Mouse (Mus musculus): ENCODE measurements at regions not wholly inside any gene's neighbourhood (a gene's known extent, or its start where the extent isn't known, plus 50 kb on each side); places are given as distances from the start of the nearest gene placed in this dataset.

- Histone ChIP-seq H3K4me3 (ENCODE audit: insufficient read depth, poor library complexity, severe bottlenecking) (no peak overlapping the region), H3K79me2 (ENCODE audit: control insufficient read depth, insufficient read depth) (no peaks in the 10 kb centered on the region), H3ac (ENCODE audit: control insufficient read depth, insufficient read length, low read depth) (no peak overlapping the region), H3K79me3 (ENCODE audit: low read depth) (no peaks in the 10 kb centered on the region), H3K36me3 (ENCODE audit: control insufficient read depth, insufficient read depth) (no peaks in the 10 kb centered on the region), H3K27me3 (ENCODE audit: control insufficient read depth, insufficient read depth, insufficient read length) (no peaks in the 10 kb centered on the region)
- TF ChIP-seq FOSL1 (IDR thresholded peaks at IDR 0.05; ENCODE audit: insufficient read depth, low read length, poor library complexity, severe bottlenecking): no peak
- no peak for TF ChIP-seq MAX (IDR thresholded peaks at IDR 0.05)
- no peak for TF ChIP-seq CEBPB (IDR thresholded peaks at IDR 0.05; ENCODE audit: low read depth)
- TF ChIP-seq USF1 (IDR thresholded peaks at IDR 0.05; ENCODE audit: low read depth): no peak
- TF ChIP-seq MYOG (IDR thresholded peaks at IDR 0.05; ENCODE audit: control insufficient read depth, extremely low read depth, insufficient read length): no peak
- no peak for TF ChIP-seq CTCF (IDR thresholded peaks at IDR 0.05; ENCODE audit: control insufficient read depth, insufficient read depth, insufficient read length)
- TF ChIP-seq MYOD1 (IDR thresholded peaks at IDR 0.05; ENCODE audit: control insufficient read depth, insufficient read length, low read depth): no peak
Measured at GRCm38 (mm10) chr3:23127134-23127533, 1050.7 kb downstream of the Tbl1xr1 start.

- Histone ChIP-seq H3ac (ENCODE audit: control insufficient read depth, insufficient read length, low read depth) (no peak overlapping the region), H3K79me2 (ENCODE audit: control insufficient read depth, insufficient read depth) (no peaks in the 10 kb centered on the region), H3K36me3 (ENCODE audit: control insufficient read depth, insufficient read depth) (no peaks in the 10 kb centered on the region), H3K27me3 (ENCODE audit: control insufficient read depth, insufficient read depth, insufficient read length) (no peaks in the 10 kb centered on the region), H3K4me3 (ENCODE audit: insufficient read depth, poor library complexity, severe bottlenecking) (no peak overlapping the region), H3K79me3 (ENCODE audit: low read depth) (no peaks in the 10 kb centered on the region)
- TF ChIP-seq CTCF (IDR thresholded peaks at IDR 0.05; ENCODE audit: control insufficient read depth, insufficient read depth, insufficient read length) (no peak), USF1 (IDR thresholded peaks at IDR 0.05; ENCODE audit: low read depth) (no peak), FOSL1 (IDR thresholded peaks at IDR 0.05; ENCODE audit: insufficient read depth, low read length, poor library complexity, severe bottlenecking) (no peak), MAX (IDR thresholded peaks at IDR 0.05) (no peak), MYOD1 (IDR thresholded peaks at IDR 0.05; ENCODE audit: control insufficient read depth, insufficient read length, low read depth) (no peak), MYOG (IDR thresholded peaks at IDR 0.05; ENCODE audit: control insufficient read depth, extremely low read depth, insufficient read length) (no peak), CEBPB (IDR thresholded peaks at IDR 0.05; ENCODE audit: low read depth) (no peak)
Measured at GRCm38 (mm10) chr3:23135551-23135950, 1059.1 kb downstream of the Tbl1xr1 start.

GRCm38 (mm10) chr3:23138932-23139331 lies 1062.5 kb downstream of the Tbl1xr1 start:
- Histone ChIP-seq H3K27me3 (ENCODE audit: control insufficient read depth, insufficient read depth, insufficient read length) (no peaks in the 10 kb centered on the region), H3K79me2 (ENCODE audit: control insufficient read depth, insufficient read depth) (no peaks in the 10 kb centered on the region), H3K36me3 (ENCODE audit: control insufficient read depth, insufficient read depth) (no peaks in the 10 kb centered on the region), H3K79me3 (ENCODE audit: low read depth) (no peaks in the 10 kb centered on the region), H3K4me3 (ENCODE audit: insufficient read depth, poor library complexity, severe bottlenecking) (no peak overlapping the region), H3ac (ENCODE audit: control insufficient read depth, insufficient read length, low read depth) (no peak overlapping the region)
- TF ChIP-seq FOSL1 (IDR thresholded peaks at IDR 0.05; ENCODE audit: insufficient read depth, low read length, poor library complexity, severe bottlenecking) (no peak), CEBPB (IDR thresholded peaks at IDR 0.05; ENCODE audit: low read depth) (no peak), MYOD1 (IDR thresholded peaks at IDR 0.05; ENCODE audit: control insufficient read depth, insufficient read length, low read depth) (no peak), MAX (IDR thresholded peaks at IDR 0.05) (no peak)

GRCm38 (mm10) chr3:23164828-23165450 lies 1088.5 kb downstream of the Tbl1xr1 start:
- H3K36me3 ChIP-seq (ENCODE audit: control insufficient read depth, insufficient read depth): no peaks in the 10 kb centered on the region
- H3ac ChIP-seq (ENCODE audit: control insufficient read depth, insufficient read length, low read depth): no peak overlapping the region
- H3K4me3 ChIP-seq (ENCODE audit: insufficient read depth, poor library complexity, severe bottlenecking): no peak overlapping the region
- H3K79me2 ChIP-seq (ENCODE audit: control insufficient read depth, insufficient read depth): no peaks in the 10 kb centered on the region
- H3K79me3 ChIP-seq (ENCODE audit: low read depth): no peaks in the 10 kb centered on the region
- H3K27me3 ChIP-seq (ENCODE audit: control insufficient read depth, insufficient read depth, insufficient read length): no peaks in the 10 kb centered on the region
- no peak for TF ChIP-seq MYOG (IDR thresholded peaks at IDR 0.05; ENCODE audit: control insufficient read depth, extremely low read depth, insufficient read length)
- TF ChIP-seq CTCF (IDR thresholded peaks at IDR 0.05; ENCODE audit: control insufficient read depth, insufficient read depth, insufficient read length): no peak
- TF ChIP-seq MAX (IDR thresholded peaks at IDR 0.05): no peak
- no peak for TF ChIP-seq FOSL1 (IDR thresholded peaks at IDR 0.05; ENCODE audit: insufficient read depth, low read length, poor library complexity, severe bottlenecking)
- no peak for TF ChIP-seq CEBPB (IDR thresholded peaks at IDR 0.05; ENCODE audit: low read depth)

- TF ChIP-seq MYOD1 (IDR thresholded peaks at IDR 0.05; ENCODE audit: control insufficient read depth, insufficient read length, low read depth) (no peak), MAX (IDR thresholded peaks at IDR 0.05) (no peak), FOSL1 (IDR thresholded peaks at IDR 0.05; ENCODE audit: insufficient read depth, low read length, poor library complexity, severe bottlenecking) (no peak), CTCF (IDR thresholded peaks at IDR 0.05; ENCODE audit: control insufficient read depth, insufficient read depth, insufficient read length) (no peak), CEBPB (IDR thresholded peaks at IDR 0.05; ENCODE audit: low read depth) (no peak), MYOG (IDR thresholded peaks at IDR 0.05; ENCODE audit: control insufficient read depth, extremely low read depth, insufficient read length) (no peak), USF1 (IDR thresholded peaks at IDR 0.05; ENCODE audit: low read depth) (no peak)
- no peaks in the 10 kb centered on the region for H3K36me3 ChIP-seq (ENCODE audit: control insufficient read depth, insufficient read depth)
Measured at GRCm38 (mm10) chr3:23183393-23183792, 1106.9 kb downstream of the Tbl1xr1 start.

GRCm38 (mm10) chr3:23188479-23188878 lies 1112.0 kb downstream of the Tbl1xr1 start:
- H3K27me3 ChIP-seq (ENCODE audit: control insufficient read depth, insufficient read depth, insufficient read length): no peaks in the 10 kb centered on the region
- no peak for TF ChIP-seq FOSL1 (IDR thresholded peaks at IDR 0.05; ENCODE audit: insufficient read depth, low read length, poor library complexity, severe bottlenecking)
- no peak for TF ChIP-seq MYOG (IDR thresholded peaks at IDR 0.05; ENCODE audit: control insufficient read depth, extremely low read depth, insufficient read length)
- no peak for TF ChIP-seq USF1 (IDR thresholded peaks at IDR 0.05; ENCODE audit: low read depth)
- no peak for TF ChIP-seq CTCF (IDR thresholded peaks at IDR 0.05; ENCODE audit: control insufficient read depth, insufficient read depth, insufficient read length)
- TF ChIP-seq MYOD1 (IDR thresholded peaks at IDR 0.05; ENCODE audit: control insufficient read depth, insufficient read length, low read depth): no peak
- TF ChIP-seq CEBPB (IDR thresholded peaks at IDR 0.05; ENCODE audit: low read depth): no peak
- TF ChIP-seq MAX (IDR thresholded peaks at IDR 0.05): no peak
- H3K79me3 ChIP-seq (ENCODE audit: low read depth): no peaks in the 10 kb centered on the region
- H3K36me3 ChIP-seq (ENCODE audit: control insufficient read depth, insufficient read depth): no peaks in the 10 kb centered on the region
- no peaks in the 10 kb centered on the region for H3K79me2 ChIP-seq (ENCODE audit: control insufficient read depth, insufficient read depth)
- H3K4me3 ChIP-seq (ENCODE audit: insufficient read depth, poor library complexity, severe bottlenecking): no peak overlapping the region
- no peak overlapping the region for H3ac ChIP-seq (ENCODE audit: control insufficient read depth, insufficient read length, low read depth)

More at GRCm38 (mm10) chr3:23183393-23183792, 1106.9 kb downstream of the Tbl1xr1 start:
- H3K27me3 ChIP-seq (ENCODE audit: control insufficient read depth, insufficient read depth, insufficient read length): no peaks in the 10 kb centered on the region
- no peak overlapping the region for H3K4me3 ChIP-seq (ENCODE audit: insufficient read depth, poor library complexity, severe bottlenecking)
- H3K79me2 ChIP-seq (ENCODE audit: control insufficient read depth, insufficient read depth): no peaks in the 10 kb centered on the region
- H3K79me3 ChIP-seq (ENCODE audit: low read depth): no peaks in the 10 kb centered on the region
- no peak overlapping the region for H3ac ChIP-seq (ENCODE audit: control insufficient read depth, insufficient read length, low read depth)
